Mouse (Mus musculus) heart, adult 10 weeks (tissue): Measurements from ENCODE around the gene Olfr466. TPM values are rescaled to one million over a fixed set of nuclear protein-coding genes. Genes with fewer than 3 reads are reported as not detected.

ENCODE experiments used
- polyA plus RNA-seq: library from polyadenylated mRNA; stranded (reverse); fragments of 350-450 nt; fragmentation: Illumina TruSeq; extraction: RNeasy Lipid Tissue Mini Kit (QIAGEN cat#74804); gene quantifications from one replicate; pipeline ENCODE4 v1.2.3, GENCODE M21; 2014; ENCODE audit warnings: low read depth, low replicate concordance

Gene Olfr466
- polyA plus RNA-seq = not detected

GRCm38 (mm10) chr13:65149940-65150339 is at the start of gene Olfr466:
TSS of gene Olfr466 (plus strand) at chr13:65150240.

DNA sequence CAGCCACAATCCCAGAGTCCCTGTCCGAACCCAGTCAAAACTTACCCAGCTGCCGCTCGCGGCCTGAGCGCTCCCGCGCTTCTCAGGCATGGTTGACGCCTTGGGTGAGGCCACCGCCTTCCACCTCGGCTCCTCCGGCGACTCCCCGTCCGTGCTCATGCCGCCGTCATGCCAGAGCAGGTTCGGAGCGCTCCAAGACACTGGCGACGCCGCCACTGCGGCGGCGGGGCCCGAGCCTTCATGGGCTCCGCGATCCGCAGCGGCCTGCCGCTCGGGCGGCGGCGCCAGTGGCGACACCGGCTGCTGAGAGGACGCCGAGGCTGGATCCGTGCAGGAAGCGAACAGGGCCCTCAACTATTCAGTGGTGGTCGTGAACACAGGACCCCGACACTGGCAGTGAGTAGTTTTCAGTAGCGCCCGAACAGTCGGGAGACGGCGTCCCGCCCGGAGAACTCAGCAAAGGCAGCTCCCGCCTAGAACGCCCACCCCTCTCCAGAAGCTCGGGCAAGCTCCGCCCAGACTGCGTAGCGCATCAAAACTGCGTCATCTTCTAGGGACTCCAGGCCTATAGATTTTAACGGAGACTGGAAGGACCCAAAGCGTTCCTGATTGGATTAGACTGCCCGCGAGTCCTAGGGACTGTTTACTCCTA is 37.5 kb upstream of the Olfr466 start, which contains the start of gene Mfsd14b:
Gene Mfsd14b (minus strand): TSS at position 517 of the 652 bp plus-strand sequence.

DNA sequence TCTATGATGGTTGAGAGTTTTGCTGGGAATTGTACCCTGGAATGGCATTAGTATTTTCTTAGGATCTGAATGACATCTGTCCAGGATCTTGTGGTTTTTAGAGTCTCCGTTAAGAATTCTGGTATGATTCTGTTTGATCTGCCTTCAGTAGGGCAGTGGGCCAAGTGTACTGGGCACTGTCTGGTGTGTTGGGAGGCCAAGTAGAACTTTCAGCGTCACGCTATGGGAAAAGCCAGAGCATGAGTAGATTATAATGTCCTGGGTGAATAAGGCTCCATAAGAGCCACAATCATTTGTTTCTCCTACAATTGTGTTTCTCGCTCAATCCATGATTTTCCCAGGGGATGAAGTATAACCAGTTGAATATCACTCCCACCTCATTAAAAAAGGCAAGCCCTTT is 12.3 kb upstream of the Olfr466 start, which contains the start of gene Olfr465-ps1:
Gene Olfr465-ps1 (plus strand): TSS at position 301 of the 400 bp plus-strand sequence.

Other genes starting within 250 kb of the Olfr466 start
- not detected for gene Cntnap3, start 246.3 kb upstream of the Olfr466 start, polyA plus RNA-seq
- gene Spata31, start 232.8 kb upstream of the Olfr466 start, polyA plus RNA-seq = not detected
- gene Spata31d1c, start 117.2 kb upstream of the Olfr466 start, polyA plus RNA-seq = not detected
- not detected for gene Prss47, start 97.5 kb upstream of the Olfr466 start, polyA plus RNA-seq
- 13.0 TPM for gene Mfsd14b, start 37.3 kb upstream of the Olfr466 start, polyA plus RNA-seq
- gene Olfr465-ps1, start 12.2 kb upstream of the Olfr466 start, polyA plus RNA-seq = not detected
- not detected for gene Nlrp4f, start 55.7 kb downstream of the Olfr466 start, polyA plus RNA-seq
- not detected for gene Gm10775, start 109.3 kb downstream of the Olfr466 start, polyA plus RNA-seq
- gene Zfp369, start 128.6 kb downstream of the Olfr466 start, polyA plus RNA-seq = 18.2 TPM